Mouse (Mus musculus): Measurements from ENCODE around the gene Ube2m. TPM values are rescaled to one million over a fixed set of nuclear protein-coding genes. Genes with fewer than 3 reads are reported as not detected.

Ube2m gene
- polyA plus RNA-seq, 1 experiment from 2014 or later = 180 TPM

DNA sequence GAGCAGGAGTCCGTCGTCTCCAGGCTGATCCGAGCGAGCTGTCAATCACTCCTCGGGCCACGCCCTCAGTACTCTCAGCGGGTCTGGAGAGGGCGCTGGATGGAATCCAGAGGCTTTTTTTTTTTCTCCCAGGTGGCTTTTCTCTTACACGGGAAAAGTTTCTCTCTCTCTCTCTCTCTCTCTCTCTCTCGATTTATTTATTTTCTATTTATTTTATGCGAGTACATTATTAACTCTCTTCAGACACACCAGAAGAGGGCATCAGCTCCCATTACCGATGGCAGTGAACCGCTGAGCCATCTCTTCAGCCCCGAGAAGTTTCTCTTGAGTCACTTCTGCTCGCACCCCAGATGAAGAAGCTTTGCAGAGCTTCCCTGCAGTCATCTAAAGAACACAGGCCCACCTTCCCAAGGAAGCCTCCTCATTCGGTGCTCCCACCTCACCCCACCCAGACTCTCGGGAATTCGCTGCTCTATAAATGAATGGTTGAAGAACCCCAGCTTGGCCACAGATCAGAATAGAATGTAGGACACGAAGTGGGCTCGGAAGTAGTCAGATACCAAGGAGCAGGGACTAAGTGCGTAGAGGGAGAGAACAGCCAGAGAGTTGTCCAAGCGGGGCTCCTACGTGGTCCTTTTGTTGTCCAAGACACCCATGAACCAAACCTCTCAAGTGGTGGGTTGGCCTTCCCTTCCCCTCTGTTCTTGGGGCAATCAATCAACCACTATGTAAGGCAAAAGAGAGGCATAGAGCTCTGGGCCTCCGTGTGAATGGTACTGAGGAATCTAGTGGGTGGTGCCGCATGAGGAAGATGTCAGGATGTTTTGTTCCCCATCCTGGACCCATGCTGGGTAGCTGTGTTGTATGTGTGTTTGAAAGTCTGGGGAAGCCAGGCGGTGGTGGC lies 27.8 kb downstream of the Ube2m start, which contains the start of gene Zbtb45:
Gene Zbtb45 (minus strand): TSS at position 30 of the 904 bp plus-strand sequence.
- Histone ChIP-seq H3K36me3 (peaks cover 21% of the 10 kb centered on the region), H3K9me3 (replicated peaks) (no peaks in the 10 kb centered on the region), H3K9ac (peak within 1 kb of the TSS; percentile 83), H3K4me3 (peak within 1 kb of the TSS; percentile 70), H3K27ac (peak within 1 kb of the TSS; percentile 93), H3K4me1 (peaks cover 24% of the 10 kb centered on the region), H3K4me2 (replicated peaks) (peak within 1 kb of the TSS; percentile 79), H3K27me3 (peaks cover 18% of the 10 kb centered on the region)
- ATAC-seq (ENCODE audit: low FRiP score) = no peak
- 9% methylated on average over 26 of the region's 26 CpGs for WGBS

- peak overlapping the region; percentile 70 for H3K4me3 ChIP-seq
- under 1% methylated on average over 42 of the region's 42 CpGs for WGBS
- peaks cover 24% of the 10 kb centered on the region for H3K4me1 ChIP-seq
- H3K4me2 ChIP-seq (replicated peaks) = peak overlapping the region; percentile 79
- H3K27me3 ChIP-seq = peaks cover 17% of the 10 kb centered on the region
- no peaks in the 10 kb centered on the region for H3K9me3 ChIP-seq (replicated peaks)
- H3K9ac ChIP-seq = peak overlapping the region; percentile 83
- H3K27ac ChIP-seq = peak overlapping the region; percentile 93
- peak; percentile 87 for ATAC-seq (ENCODE audit: low FRiP score)
- peaks cover 28% of the 10 kb centered on the region for H3K36me3 ChIP-seq
Observed at GRCm38 (mm10) chr7:13009143-13010004, 28.7 kb downstream of the Ube2m start.

DNA sequence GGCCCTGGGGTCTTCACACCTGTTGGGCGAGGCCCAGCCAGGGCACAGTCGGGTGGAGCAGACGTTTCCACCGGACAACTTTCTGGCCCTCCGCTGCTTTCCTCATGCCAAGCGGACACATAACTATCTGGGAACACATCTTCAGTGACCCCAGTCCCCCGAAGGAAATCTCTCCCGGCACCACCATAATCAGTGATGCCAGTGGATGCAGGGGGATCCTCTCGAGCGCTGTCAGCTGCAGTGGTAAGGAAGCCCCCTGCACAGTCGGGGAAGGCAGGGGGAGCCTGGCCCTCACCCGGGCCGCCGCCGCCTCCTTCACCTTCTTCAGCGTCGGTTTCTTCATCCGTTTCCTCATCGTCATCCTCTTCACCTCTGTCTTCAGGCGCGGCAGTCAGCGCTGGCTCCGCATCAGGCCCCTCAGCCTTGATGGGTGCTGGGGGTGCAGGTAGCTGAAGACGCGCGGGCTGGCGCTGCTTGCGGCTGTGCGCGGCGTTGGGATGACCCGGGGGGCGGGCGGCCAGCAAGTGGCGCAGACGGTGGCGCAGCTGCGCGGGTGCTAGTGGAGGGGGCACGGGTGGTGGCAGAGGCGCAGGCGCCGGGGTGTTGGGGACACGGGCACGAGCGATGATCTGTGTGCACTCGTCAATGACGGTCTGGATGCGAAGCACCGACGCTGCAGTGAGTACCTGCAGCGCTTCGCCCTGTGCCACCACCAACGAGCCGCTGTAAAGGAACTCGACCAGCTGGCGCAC lies 30.6 kb downstream of the Ube2m start:
- Histone ChIP-seq H3K27ac (no peak overlapping the region), H3K4me1 (peaks cover 24% of the 10 kb centered on the region), H3K9me3 (replicated peaks) (no peaks in the 10 kb centered on the region), H3K4me3 (peak overlapping the region; percentile 19), H3K9ac (peak overlapping the region; percentile 83), H3K27me3 (peaks cover 14% of the 10 kb centered on the region), H3K36me3 (peaks cover 31% of the 10 kb centered on the region), H3K4me2 (replicated peaks) (peak overlapping the region; percentile 41)
- no peak for ATAC-seq (ENCODE audit: low FRiP score)
- WGBS = 33% methylated on average over 57 of the region's 57 CpGs

GRCm38 (mm10) chr7:13006531-13006930 lies 31.5 kb downstream of the Ube2m start:
- peaks cover 31% of the 10 kb centered on the region for H3K36me3 ChIP-seq
- peaks cover 24% of the 10 kb centered on the region for H3K4me1 ChIP-seq
- H3K4me3 ChIP-seq = no peak overlapping the region
- no peak for ATAC-seq (ENCODE audit: low FRiP score)
- no peaks in the 10 kb centered on the region for H3K9me3 ChIP-seq (replicated peaks)
- no peak overlapping the region for H3K27ac ChIP-seq
- H3K4me2 ChIP-seq (replicated peaks) = no peak overlapping the region
- no peak overlapping the region for H3K9ac ChIP-seq
- H3K27me3 ChIP-seq = peaks cover 14% of the 10 kb centered on the region
- WGBS = 90% methylated on average over 10 of the region's 10 CpGs

DNA sequence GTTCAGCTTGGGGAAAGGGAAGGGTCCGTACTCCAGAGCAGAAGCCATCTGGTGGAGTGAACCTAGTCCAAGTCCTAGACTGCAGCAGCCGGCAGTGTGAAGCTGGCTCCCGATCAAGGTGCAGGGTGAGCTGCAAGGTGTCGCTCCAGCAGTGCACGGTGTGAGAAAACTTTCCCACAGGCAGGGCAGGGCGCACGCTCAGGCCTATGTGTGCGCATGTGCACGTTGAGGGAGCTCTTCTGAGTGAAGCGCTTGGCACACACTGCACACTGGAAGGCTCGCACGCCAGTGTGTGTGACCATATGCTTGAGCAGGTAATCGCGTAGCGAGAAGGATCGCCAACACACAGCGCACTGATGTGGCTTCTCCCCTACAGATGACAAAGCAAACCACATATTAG lies 32.1 kb downstream of the Ube2m start:
- no peak overlapping the region for H3K4me2 ChIP-seq (replicated peaks)
- H3K27me3 ChIP-seq = peaks cover 14% of the 10 kb centered on the region
- no peak for ATAC-seq (ENCODE audit: low FRiP score)
- no peak overlapping the region for H3K27ac ChIP-seq
- WGBS = 85% methylated on average over 17 of the region's 17 CpGs
- peaks cover 24% of the 10 kb centered on the region for H3K4me1 ChIP-seq
- no peak overlapping the region for H3K9ac ChIP-seq
- no peaks in the 10 kb centered on the region for H3K9me3 ChIP-seq (replicated peaks)
- H3K4me3 ChIP-seq = no peak overlapping the region
- peaks cover 31% of the 10 kb centered on the region for H3K36me3 ChIP-seq

DNA sequence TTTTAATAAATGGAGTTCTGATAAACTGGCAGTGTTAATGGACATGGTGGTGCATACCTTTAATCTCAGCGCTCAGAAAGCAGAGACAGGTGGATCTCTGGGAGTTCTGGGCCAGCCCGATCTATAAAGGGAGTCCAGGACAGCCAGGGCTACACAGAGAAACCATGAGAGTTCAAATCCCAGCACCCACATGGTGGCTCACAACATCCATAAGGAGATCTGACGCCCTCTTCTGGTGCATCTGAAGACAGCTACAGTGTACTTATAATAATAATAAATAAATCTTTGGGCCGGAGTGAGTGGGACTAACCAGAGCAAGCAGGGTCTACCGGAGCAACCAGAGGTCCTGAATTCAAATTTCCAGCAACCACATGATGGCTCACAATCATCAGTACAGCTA lies 34.7 kb downstream of the Ube2m start:
- peaks cover 12% of the 10 kb centered on the region for H3K4me1 ChIP-seq
- H3K27ac ChIP-seq = no peak overlapping the region
- 76% methylated on average over 5 of the region's 5 CpGs for WGBS
- no peak overlapping the region for H3K9ac ChIP-seq
- peaks cover 14% of the 10 kb centered on the region for H3K27me3 ChIP-seq
- peaks cover 31% of the 10 kb centered on the region for H3K36me3 ChIP-seq
- H3K4me2 ChIP-seq (replicated peaks) = no peak overlapping the region
- ATAC-seq (ENCODE audit: low FRiP score) = no peak
- no peaks in the 10 kb centered on the region for H3K9me3 ChIP-seq (replicated peaks)
- H3K4me3 ChIP-seq = no peak overlapping the region

DNA sequence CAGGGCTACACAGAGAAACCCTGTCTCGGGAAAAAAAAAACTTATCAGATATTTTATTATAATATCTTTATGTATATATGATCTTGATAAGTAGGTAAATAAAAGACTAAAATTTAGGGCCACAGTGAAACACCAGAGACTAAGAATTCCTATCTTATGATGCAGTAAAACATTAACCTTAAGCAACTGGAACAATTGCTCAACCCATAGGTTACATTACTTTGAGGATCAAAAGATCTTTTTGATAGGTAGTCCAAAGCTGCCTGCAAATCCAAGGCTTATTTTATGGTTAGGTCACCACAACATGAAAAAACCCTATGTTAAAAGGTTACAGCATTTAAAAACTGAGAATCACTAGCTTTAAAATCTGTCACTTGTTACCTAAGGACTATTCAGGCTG lies 36.5 kb downstream of the Ube2m start:
- Histone ChIP-seq H3K27me3 (no peaks in the 10 kb centered on the region), H3K4me2 (replicated peaks) (no peak overlapping the region), H3K4me1 (no peaks in the 10 kb centered on the region), H3K4me3 (no peak overlapping the region), H3K27ac (no peak overlapping the region), H3K9ac (no peak overlapping the region), H3K36me3 (peaks cover 19% of the 10 kb centered on the region), H3K9me3 (replicated peaks) (no peaks in the 10 kb centered on the region)
- 79% methylated on average over 1 of the region's 1 CpGs for WGBS
- no peak for ATAC-seq (ENCODE audit: low FRiP score)

DNA sequence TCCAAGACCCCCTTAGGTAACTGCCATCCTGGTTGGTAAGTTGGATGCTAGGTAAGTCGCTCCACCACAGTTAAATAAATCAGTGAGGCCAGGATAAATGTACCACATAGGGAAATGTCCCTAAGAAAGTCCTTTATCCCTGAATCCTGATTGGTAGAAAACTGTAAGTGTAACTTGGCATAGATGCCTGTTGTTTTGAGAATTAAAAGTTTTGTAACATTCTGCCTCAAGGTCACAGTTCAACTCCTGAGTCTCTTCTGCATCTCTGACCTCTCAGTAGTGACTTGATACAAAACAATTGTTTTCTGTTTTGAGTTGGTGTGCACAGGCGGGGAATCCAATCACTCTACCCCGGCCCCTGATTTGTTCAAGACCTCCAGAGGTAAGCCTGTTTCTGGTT lies 39.2 kb downstream of the Ube2m start, which contains the start of gene Trim28:
Gene Trim28 (plus strand): TSS at position 264 of the 400 bp plus-strand sequence.
- ATAC-seq (ENCODE audit: low FRiP score) = no peak
- no peaks in the 10 kb centered on the region for H3K27me3 ChIP-seq
- no peak within 1 kb of the TSS for H3K4me3 ChIP-seq
- H3K4me2 ChIP-seq (replicated peaks) = no peak within 1 kb of the TSS
- no peak within 1 kb of the TSS for H3K9ac ChIP-seq
- no peaks in the 10 kb centered on the region for H3K9me3 ChIP-seq (replicated peaks)
- 77% methylated on average over 3 of the region's 3 CpGs for whole genome bisulfite sequencing
- 0 out of 2 replicates have a peak, but pooled peaks cover 2% of the 10 kb centered on the region for H3K36me3 ChIP-seq
- no peak within 1 kb of the TSS for H3K27ac ChIP-seq
- no peaks in the 10 kb centered on the region for H3K4me1 ChIP-seq

DNA sequence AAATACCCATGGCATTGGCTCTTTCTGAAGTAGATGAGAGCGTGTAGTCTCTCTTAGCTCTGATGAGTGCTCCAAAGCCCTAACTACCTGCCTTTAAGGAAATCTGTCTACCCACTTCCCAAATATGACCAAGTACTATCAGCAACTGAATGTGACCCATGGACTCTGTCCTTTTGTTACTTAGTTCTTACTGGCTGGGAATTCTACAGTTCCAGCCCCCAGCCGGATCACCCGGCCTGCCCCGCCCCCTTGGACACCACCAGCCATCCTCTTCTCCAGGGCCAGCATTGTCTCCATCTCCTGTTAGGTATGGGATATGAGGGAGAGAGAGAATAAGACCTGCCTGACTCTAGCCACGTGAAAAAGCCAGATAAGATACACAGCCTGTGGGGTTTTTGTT lies 40.0 kb downstream of the Ube2m start, which contains the start of gene Slc27a5:
Gene Slc27a5 (minus strand): TSS at position 140 of the 400 bp plus-strand sequence.
- 75% methylated on average over 5 of the region's 5 CpGs for WGBS
- Histone ChIP-seq H3K4me1 (no peaks in the 10 kb centered on the region), H3K27ac (no peak within 1 kb of the TSS), H3K36me3 (0 out of 2 replicates have a peak, but pooled peaks cover 2% of the 10 kb centered on the region), H3K9ac (no peak within 1 kb of the TSS), H3K27me3 (no peaks in the 10 kb centered on the region), H3K9me3 (replicated peaks) (no peaks in the 10 kb centered on the region), H3K4me2 (replicated peaks) (no peak within 1 kb of the TSS), H3K4me3 (no peak within 1 kb of the TSS)
- no peak for ATAC-seq (ENCODE audit: low FRiP score)

GRCm38 (mm10) chr7:12997230-12997629 lies 40.8 kb downstream of the Ube2m start:
- Histone ChIP-seq H3K9ac (no peak overlapping the region), H3K27ac (no peak overlapping the region), H3K4me3 (no peak overlapping the region), H3K4me1 (no peaks in the 10 kb centered on the region), H3K36me3 (no peaks in the 10 kb centered on the region), H3K9me3 (replicated peaks) (no peaks in the 10 kb centered on the region), H3K4me2 (replicated peaks) (no peak overlapping the region), H3K27me3 (no peaks in the 10 kb centered on the region)
- 72% methylated on average over 5 of the region's 5 CpGs for WGBS
- no peak for ATAC-seq (ENCODE audit: low FRiP score)

GRCm38 (mm10) chr7:12995862-12996261 lies 42.2 kb downstream of the Ube2m start:
- no peak overlapping the region for H3K27ac ChIP-seq
- H3K4me1 ChIP-seq = no peaks in the 10 kb centered on the region
- no peak for ATAC-seq (ENCODE audit: low FRiP score)

More at GRCm38 (mm10) chr7:12995862-12996261, 42.2 kb downstream of the Ube2m start:
- Histone ChIP-seq H3K9ac (no peak overlapping the region), H3K4me3 (no peak overlapping the region), H3K27me3 (no peaks in the 10 kb centered on the region), H3K36me3 (no peaks in the 10 kb centered on the region), H3K4me2 (replicated peaks) (no peak overlapping the region), H3K9me3 (replicated peaks) (no peaks in the 10 kb centered on the region)

Data from hindbrain, embryonic 12.5 days (tissue).